Mouse (Mus musculus): ENCODE data around the gene Cbx8.

The Cbx8 gene

DNA sequence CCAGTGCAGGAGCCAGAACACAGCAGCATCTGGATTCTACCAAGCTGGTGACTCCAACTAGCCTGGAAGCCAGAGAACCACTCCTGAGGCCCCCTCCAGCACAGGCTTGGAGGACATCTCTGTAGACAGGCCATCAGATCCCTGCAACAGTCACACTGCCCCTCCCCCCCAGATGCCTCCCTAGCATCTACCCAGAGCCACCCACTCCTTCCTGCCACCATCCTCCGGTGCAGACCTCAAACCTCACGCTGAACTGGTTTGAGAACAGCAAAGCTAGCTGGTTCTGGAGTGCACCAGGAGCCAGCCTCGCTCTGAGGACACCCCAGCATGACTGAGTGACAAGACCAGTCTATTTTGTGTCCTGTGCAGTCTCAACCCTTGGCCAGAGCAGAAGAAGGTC, 48.0 kb downstream of the Cbx8 start:
- no peak for DNase-seq (ENCODE audit: low read depth, low spot score)

- no peak for DNase-seq (ENCODE audit: low read depth, low spot score)
Observed at GRCm38 (mm10) chr11:118987999-118988398, 52.8 kb downstream of the Cbx8 start, which contains the start of gene Enpp7. TSS of gene Enpp7 (plus strand) at chr11:118988188.

Data from forelimb bud, embryonic 11.5 days (tissue).